Mouse (Mus musculus): ENCODE data around the gene Ppef1. TPM values are rescaled to one million over a fixed set of nuclear protein-coding genes. Genes with fewer than 3 reads are reported as not detected.
"Not testable (repeated sequence)": the region's sequence is repeated elsewhere in the genome, so short reads cannot be mapped to it uniquely, and the experiment has no call there.

Gene Ppef1
- total RNA-seq (2021) = not detected
- long read RNA-seq, experiment 1 = 0 reads
- long read RNA-seq, experiment 2 = 0 reads

GRCm38 (mm10) chrX:160735650-160736049, at the start of gene Ppef1:
Gene Ppef1, minus strand, starts transcription at chrX:160735765.
- no peak for DNase-seq

- DNase-seq = no peak
These were observed 46.7 kb upstream of the Ppef1 start for GRCm38 (mm10) chrX:160782276-160782675.

DNA sequence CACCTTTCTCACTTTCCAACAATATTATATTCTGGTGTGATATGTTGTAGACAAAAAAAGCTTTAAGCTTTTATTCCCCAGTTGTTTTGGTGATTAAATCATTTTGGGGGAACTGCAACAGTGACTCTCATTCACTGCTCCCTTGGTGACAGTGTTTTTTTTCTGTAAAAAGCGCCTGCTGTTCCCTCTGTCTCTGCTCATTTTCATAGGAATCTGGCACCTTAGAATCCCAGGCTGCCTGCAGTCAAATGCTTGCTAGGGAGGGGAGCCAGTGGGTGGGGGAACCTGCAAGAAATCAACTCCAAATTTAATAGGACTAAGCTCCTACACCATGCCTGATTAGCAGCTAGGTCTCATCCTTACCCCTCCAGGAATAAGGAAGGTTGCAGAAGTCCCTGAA, 37.5 kb upstream of the Ppef1 start:
- no peak for DNase-seq

DNA sequence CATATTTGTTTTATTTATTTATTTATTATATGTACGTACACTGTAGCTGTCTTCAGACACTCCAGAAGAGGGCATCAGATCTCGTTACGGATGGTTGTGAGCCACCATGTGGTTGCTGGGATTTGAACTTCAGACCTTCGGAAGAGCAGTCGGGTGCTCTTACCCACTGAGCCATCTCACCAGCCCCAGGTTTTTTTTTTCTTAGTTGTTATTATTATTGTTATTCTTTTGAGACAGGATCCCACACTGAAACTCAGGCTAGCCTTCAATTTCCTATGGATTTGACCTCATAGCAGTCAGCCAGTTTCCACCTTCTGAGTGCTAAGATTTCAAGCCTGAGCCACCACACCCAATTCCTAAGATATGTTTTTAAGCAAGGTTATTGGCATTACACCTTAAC, 34.1 kb upstream of the Ppef1 start:
- DNase-seq = not testable (repeated sequence)

DNA sequence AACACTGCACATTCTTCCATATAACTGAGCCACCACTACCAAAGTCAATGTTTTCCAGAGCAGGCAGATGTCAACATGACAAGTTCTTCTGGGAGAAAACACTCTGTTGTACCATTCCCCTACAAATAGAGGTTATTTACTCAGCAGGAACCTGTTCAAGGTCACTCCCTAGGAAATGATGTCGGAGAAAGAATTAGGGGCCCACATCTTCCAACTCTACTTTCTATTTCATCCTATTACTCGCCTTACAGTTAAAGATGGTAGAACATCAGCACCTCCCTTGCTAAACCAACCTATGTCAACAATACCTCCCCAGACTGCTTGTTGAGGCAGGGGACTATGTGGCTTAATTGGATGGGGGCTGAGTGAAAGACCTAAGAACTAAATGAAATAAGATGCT, 32.1 kb upstream of the Ppef1 start, which contains the start of gene Rs1:
Gene Rs1, plus strand, starts transcription at position 301 of the 400 bp plus-strand sequence.
- DNase-seq = no peak

- peak in 1 of 2 experiments; percentile 41 for DNase-seq
These were observed 30.7 kb upstream of the Ppef1 start for GRCm38 (mm10) chrX:160766233-160766616.

DNA sequence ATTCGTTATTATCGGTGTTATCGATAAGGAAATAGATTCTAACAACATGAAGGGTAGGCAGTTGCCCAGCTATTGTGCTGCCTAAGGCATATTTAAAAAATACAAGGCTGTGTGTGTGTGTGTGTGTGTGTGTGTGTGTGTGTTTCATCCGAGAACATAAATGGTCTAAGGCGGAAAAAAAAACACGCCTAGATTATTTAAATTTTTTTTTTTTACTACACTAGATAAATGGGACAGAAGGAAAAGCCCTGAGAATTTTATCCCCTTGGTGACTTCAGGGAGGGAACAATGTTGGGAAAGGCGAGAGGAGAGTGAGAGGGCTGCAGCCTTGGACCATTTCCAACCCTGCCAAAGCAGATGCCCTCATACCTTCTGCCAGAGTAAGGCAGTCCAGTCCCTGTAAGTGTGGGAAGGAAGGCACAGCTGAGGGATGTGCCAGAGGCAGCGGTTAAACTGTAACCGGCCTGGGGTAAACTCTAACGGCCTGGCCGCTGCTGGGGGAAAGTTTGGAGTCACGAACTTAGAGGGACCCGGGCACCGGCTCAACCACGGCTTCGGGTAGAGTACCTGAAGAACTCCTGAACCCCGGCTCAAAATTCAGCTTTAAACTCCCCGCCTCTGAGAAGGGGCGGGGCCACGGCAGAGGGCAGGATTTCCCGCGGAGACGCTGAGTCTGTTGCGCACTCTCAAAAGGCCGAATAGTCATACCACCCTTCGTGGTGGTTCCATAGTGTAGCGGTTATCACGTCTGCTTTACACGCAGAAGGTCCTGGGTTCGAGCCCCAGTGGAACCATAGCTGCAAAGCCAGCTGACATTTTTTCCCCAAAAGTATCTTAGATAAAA, 30.0 kb upstream of the Ppef1 start:
- peak; percentile 90 to 91 for DNase-seq

DNA sequence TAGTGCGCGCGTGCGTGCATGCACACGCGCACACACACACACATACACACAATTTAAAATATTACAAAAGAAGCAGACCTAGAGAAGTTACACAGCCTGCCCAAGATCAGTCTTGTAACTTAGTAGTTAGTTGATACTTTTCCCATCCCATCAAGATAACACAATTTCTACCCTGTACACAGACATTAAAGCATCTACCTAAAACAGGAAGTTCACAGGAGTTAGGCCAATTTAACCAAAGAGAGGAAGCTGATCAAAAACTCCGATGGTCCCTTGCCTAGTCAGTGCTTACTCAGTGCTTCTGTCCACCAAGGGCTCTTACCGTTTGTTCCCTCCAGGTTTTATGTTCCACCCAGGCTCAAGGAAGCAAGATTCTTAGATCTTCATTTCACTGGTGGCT, 15.2 kb upstream of the Ppef1 start:
- no peak for DNase-seq

DNA sequence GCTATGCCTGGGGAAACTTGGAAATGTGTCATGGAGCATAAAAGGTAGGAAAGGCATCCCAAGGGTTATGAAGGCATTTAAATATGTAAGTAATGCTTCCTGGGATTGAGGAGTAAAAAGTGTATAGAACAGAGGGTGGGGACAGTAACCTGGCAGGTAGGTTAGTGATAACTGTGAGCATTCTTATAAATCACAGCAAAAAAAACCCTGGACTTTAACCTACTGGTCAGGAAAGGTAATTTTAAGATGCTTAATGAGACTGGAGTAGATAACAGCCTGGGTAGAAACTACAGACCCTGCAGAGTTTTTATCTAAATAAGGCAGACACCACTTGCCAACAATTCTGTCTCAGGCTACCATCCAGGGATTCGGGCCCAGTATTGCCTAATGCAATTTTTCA, 13.1 kb upstream of the Ppef1 start:
- no peak for DNase-seq

GRCm38 (mm10) chrX:160745399-160745798, 9.8 kb upstream of the Ppef1 start:
- no peak for DNase-seq

- no peak for DNase-seq
These were observed 36.4 kb downstream of the Ppef1 start for GRCm38 (mm10) chrX:160699171-160699570.

DNA sequence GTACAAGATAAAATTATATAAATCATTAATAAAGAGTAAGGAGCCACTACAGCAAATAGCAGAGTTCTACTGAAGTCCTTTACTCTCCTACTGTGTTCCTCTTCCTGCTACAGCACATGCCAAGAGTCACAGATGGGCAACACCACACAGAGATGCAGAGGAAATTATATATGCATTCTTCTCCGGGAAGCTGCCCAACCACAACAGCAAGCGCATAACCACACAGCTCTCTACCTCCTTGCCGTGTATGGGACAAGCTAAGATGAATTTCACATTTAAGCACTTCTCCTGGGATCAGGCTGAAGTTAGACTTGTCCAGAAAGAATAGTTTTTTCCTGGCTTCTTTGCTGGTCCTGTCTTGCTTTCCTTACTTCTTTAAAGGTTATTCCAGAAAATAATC, 44.0 kb downstream of the Ppef1 start:
- DNase-seq = no peak

DNA sequence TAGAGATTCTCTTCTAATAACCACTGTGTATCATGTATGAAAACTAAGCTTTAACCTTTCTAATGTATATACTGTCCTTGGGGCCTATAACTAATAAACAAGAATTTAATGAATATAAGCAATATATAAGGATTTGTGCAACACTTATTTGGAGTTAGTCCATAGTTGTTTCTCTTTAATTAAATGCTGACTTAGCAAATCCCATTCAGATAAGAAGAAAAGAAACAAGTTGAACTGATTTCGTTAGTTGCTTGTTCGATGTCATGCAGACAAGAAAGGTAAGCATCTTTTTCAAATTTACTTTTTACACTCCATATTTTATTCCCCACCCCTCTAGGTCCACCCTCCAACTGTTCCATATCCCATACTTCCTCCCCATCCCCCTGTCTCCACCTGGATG, 45.5 kb downstream of the Ppef1 start:
- no peak for DNase-seq

- DNase-seq = no peak
These were observed 65.6 kb downstream of the Ppef1 start for GRCm38 (mm10) chrX:160669992-160670391.

DNA sequence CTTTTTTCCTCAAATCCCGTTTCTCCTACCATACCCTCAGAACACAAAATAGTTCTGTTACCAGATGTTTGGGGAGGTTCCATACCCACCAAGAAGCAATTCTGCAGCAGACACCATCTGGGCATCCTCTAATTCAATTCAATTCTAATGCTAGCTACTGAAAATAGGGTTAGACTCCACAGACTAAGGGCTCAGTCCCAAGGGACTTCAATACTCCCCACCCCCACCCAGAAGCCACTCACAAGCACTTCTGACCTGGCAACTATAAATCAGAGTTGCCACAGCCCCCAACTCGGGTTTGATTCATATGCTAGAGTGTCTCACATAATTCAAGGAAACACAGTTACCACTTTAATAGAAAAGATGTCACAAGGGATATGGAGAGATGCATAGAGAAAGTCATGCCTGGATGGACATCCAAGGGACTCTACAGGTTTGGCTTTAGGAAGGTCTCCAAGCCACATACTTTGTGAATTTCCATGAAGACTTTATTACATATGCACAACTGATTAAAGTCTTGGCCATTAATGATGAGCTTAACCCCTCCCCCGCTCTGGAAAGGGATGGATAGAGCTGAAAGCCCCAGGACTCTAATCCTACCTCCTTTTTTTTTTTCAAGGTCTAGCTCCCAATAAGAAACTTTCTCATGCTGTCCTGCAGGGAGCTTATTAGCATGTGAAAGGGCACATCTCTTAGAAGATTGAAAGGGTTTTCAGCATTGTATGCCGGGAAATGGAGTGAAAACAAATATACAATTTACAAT, 124.5 kb downstream of the Ppef1 start:
- no peak for DNase-seq

- no peak for DNase-seq
These were observed 125.1 kb downstream of the Ppef1 start for GRCm38 (mm10) chrX:160610482-160610881.

- DNase-seq = peak; percentile 55 to 58
These were observed 125.7 kb downstream of the Ppef1 start for GRCm38 (mm10) chrX:160609849-160610248.

- DNase-seq = peak; percentile 32 to 38
These were observed 131.5 kb downstream of the Ppef1 start for GRCm38 (mm10) chrX:160603981-160604541.

DNA sequence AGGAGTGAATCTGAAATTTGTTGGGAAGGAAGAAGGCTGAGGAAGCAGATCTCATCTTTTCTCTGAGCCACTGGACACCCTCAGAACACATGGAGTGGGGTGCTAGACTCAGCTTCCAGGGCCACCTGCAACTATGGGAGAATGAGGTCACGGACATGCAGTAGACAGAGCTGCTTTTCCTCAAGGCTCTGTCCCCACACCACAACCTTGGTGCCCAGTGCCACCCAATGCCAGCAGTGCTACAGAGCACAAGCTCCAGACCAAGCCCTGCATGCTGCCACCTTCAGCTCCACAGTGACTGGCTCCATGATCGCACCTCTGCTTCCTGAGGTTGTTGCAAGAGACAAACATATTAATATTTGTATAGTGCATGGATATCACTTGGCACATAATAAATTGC, 132.2 kb downstream of the Ppef1 start:
- DNase-seq = peak; percentile 36 to 62

DNA sequence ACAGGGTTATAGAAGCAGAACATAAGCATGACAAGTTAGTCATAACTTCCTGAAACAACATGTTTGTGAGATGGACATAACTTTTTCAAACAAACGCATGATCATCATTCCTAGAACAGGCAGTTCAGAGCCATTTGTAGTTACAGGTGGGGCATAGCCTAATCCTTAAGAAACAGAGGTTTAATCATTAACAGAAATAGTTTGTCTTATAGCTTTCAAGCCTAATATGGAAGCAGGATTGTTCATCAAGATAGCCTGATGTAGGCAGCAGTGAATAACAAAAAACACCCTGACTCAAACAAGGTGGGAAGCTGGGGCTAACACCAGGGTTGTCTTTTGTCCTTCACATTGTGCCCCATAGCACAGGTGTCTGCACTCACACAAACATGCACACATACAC, 132.8 kb downstream of the Ppef1 start:
- no peak for DNase-seq

DNA sequence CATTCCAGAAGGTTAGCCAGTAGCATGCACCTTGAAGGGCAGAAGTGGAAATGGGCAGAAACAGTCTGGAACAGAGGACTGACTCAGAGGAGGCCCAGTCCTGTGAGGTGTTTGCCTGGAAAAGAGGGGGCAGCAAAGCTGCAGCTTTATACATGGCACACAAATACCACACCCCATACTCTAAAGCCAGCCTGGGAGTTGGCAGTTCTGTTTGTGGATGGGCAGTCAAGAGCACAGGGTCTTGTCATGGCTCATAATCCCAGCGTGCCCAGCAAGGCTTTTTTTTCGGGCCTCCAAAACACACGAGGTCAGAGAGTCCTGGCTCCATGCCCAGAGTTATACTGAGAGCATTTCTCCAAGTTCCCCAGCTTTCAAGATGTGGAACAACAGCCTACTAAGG, 134.5 kb downstream of the Ppef1 start:
- peak; percentile 46 for DNase-seq

- no peak for DNase-seq
These were observed 136.8 kb downstream of the Ppef1 start for GRCm38 (mm10) chrX:160598562-160599458.

All from adrenal gland, postnatal 36 days (tissue).